Mouse (Mus musculus): ENCODE results near the gene Tdrd5.

DNA sequence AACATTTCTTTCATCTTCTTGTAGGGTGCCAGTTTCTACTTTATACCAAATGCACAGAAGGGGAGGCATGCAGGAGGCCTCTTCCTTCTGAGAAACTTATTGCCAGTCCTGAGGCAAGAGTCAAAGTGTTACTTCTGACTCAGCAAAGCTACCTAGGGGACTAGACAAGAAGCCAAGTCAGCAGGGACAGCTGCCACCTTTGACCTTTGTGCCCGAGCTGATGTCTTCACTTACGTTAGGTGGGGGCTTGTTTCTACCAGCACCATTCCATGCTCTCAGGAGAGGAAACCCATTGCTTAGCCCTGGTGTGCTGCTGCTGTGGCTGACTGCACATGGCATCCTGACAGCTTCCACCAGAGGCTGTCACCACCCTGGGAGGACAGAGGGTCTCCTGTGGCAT is 82.1 kb downstream of the Tdrd5 start:
- TF ChIP-seq CTCF (IDR thresholded peaks at IDR 0.05; ENCODE audit: low read depth) (no peak), EP300 (IDR thresholded peaks at IDR 0.05; ENCODE audit: low read depth) (no peak)
